Mouse (Mus musculus): Measurements from ENCODE around the gene Sdsl. TPM values are rescaled to one million over a fixed set of nuclear protein-coding genes. Genes with fewer than 3 reads are reported as not detected.

Gene Sdsl
- polyA plus RNA-seq (2016; fragmentation: Nextera tagmentation; extraction: Ambion mirVana) = 6.2 and 7.9 TPM in 2 replicates

- 77% methylated on average over 8 of the region's 8 CpGs for WGBS
- Histone ChIP-seq H3K4me3 (no peak within 1 kb of the TSS), H3K4me1 (replicated peaks) (peaks cover 10% of the 10 kb centered on the region), H3K9me3 (no peaks in the 10 kb centered on the region), H3K27ac (no peak within 1 kb of the TSS), H3K36me3 (no peaks in the 10 kb centered on the region), H3K27me3 (ENCODE audit: insufficient read depth, poor library complexity, severe bottlenecking) (peaks cover 16% of the 10 kb centered on the region; the same call in 1 of the 2 replicates)
- DNase-seq (ENCODE audit: low spot score) = no peak
Observed at GRCm38 (mm10) chr5:120472770-120473169, at the start of gene Sdsl. Sdsl (minus strand) TSS chr5:120472810.

DNA sequence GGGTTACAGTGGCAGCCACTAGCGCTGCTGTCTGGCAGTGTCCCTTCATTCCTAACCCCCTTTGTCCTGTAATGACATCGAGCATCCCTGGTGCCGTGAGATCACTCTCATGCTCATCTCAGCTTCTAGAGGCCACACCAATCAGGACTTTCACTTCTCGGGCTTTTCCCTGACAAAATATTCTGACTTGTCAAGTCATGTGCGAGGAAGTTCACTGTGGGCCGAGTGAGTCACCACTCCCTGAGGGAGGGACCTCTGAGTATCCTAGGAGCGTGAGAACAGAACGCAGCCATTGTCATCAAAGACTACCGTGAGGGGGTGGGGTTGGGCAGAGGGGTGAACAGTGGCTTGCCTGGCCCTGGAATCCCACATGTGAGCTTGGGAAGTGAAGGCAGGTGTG, 44.9 kb upstream of the Sdsl start:
- H3K36me3 ChIP-seq = 0 out of 2 replicates have a peak, but pooled peaks cover under 1% of the 10 kb centered on the region
- no peak overlapping the region for H3K4me3 ChIP-seq
- H3K4me1 ChIP-seq (replicated peaks) = peaks cover 51% of the 10 kb centered on the region
- WGBS = 53% methylated on average over 9 of the region's 9 CpGs
- peaks cover 5% of the 10 kb centered on the region; the same call in 1 of the 2 replicates for H3K27me3 ChIP-seq (ENCODE audit: insufficient read depth, poor library complexity, severe bottlenecking)
- no peaks in the 10 kb centered on the region for H3K9me3 ChIP-seq
- no peak for DNase-seq (ENCODE audit: low spot score)
- peak overlapping the region; percentile 56 for H3K27ac ChIP-seq

DNA sequence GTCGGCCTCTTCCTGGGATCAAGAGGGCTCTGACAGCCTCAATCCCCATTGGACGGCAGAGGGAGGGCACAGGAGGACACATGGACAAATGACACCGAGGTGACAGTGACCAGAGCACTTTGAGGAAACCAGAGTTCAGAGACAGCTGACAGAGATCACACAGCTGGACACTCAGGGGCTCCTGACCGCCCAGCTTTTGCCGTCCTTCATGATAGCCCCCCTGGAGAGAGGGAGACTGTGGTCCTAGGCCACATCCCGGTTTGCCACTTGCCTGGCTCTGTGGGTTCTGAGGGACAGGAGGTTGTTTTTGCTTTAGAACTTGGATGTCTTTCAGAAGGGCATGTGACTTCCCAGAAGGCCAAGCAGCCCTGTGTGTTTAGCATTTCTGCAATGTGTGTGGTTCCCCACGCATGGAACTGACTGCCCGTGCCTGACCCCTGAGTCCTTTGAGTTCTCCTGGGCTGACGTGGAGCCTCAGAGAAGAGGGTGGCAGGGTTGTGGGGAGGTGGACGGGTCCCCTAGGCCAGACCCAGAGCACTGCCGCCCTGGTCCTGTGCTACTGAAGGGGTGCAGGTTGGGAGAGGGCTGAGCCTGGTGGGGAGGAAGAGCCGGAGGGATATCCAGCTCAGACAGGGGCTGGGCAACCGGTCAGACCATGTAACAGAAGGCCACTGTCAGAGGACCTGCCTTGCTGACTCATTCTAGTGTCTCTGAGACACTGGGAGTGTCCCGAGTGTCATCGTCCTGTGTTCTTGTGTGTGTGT, 43.8 kb upstream of the Sdsl start:
- WGBS = 63% methylated on average over 15 of the region's 15 CpGs
- no peak overlapping the region for H3K4me3 ChIP-seq
- no peaks in the 10 kb centered on the region for H3K9me3 ChIP-seq
- H3K4me1 ChIP-seq (replicated peaks) = peaks cover 56% of the 10 kb centered on the region
- H3K27ac ChIP-seq = peak overlapping the region; percentile 72
- H3K36me3 ChIP-seq = no peaks in the 10 kb centered on the region
- peaks cover 16% of the 10 kb centered on the region for H3K27me3 ChIP-seq (ENCODE audit: insufficient read depth, poor library complexity, severe bottlenecking)
- DNase-seq (ENCODE audit: low spot score) = no peak

DNA sequence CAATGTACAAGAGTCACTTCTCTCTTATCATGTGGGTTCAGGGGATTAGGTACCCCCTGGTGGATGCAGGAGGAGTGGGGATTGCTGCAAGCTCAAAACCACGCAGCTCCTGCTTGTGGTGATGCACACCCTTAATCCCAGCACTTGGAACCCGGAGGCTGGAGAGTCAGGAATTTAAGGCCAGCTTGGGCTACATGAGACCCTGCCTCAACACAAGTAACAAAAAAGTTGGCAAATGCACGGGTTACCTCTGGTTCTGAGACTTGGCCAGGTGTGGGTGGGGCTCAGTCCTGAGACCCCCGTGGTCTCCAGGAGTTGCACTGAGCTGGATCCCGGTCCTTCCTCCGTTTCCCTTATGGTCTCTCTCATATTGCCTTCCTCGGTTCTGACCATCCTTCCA, 42.8 kb upstream of the Sdsl start:
- DNase-seq (ENCODE audit: low spot score) = no peak
- H3K27ac ChIP-seq = 0 out of 2 replicates have a peak overlapping the region, but pooled peaks have one; percentile 50
- peaks cover 66% of the 10 kb centered on the region for H3K4me1 ChIP-seq (replicated peaks)
- WGBS = 79% methylated on average over 7 of the region's 7 CpGs
- no peaks in the 10 kb centered on the region for H3K9me3 ChIP-seq
- no peak overlapping the region for H3K4me3 ChIP-seq
- H3K36me3 ChIP-seq = no peaks in the 10 kb centered on the region
- H3K27me3 ChIP-seq (ENCODE audit: insufficient read depth, poor library complexity, severe bottlenecking) = peaks cover 19% of the 10 kb centered on the region

DNA sequence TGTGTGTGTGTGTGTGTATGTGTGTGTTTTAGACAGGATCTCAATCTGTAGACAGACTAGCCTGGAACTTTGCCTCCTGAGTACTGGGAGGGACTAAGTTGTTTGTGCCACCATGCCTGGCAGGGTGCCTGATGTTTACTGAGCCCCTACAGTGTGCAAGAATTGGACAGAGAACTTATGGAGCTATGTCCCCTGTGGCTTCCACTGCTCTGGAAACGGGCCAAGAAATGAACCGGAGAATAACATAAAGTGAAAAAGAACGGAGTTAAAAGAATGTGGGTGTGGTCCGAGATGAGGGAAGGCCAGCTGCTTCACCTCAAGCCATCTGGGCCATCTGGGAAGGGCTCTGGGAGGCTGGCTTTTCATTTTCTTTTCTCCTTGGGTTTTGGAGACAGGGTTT, 42.1 kb upstream of the Sdsl start:
- DNase-seq (ENCODE audit: low spot score) = no peak
- 53% methylated on average over 4 of the region's 4 CpGs for WGBS
- H3K4me3 ChIP-seq = no peak overlapping the region
- H3K4me1 ChIP-seq (replicated peaks) = peaks cover 71% of the 10 kb centered on the region
- H3K9me3 ChIP-seq = no peaks in the 10 kb centered on the region
- peaks cover 19% of the 10 kb centered on the region for H3K27me3 ChIP-seq (ENCODE audit: insufficient read depth, poor library complexity, severe bottlenecking)
- H3K36me3 ChIP-seq = no peaks in the 10 kb centered on the region
- peak overlapping the region; percentile 50; the same call in 1 of the 2 replicates for H3K27ac ChIP-seq

- 88% methylated on average over 9 of the region's 9 CpGs for WGBS
- H3K4me1 ChIP-seq (replicated peaks) = peaks cover 71% of the 10 kb centered on the region
Observed at GRCm38 (mm10) chr5:120514031-120514677, 41.5 kb upstream of the Sdsl start.

DNA sequence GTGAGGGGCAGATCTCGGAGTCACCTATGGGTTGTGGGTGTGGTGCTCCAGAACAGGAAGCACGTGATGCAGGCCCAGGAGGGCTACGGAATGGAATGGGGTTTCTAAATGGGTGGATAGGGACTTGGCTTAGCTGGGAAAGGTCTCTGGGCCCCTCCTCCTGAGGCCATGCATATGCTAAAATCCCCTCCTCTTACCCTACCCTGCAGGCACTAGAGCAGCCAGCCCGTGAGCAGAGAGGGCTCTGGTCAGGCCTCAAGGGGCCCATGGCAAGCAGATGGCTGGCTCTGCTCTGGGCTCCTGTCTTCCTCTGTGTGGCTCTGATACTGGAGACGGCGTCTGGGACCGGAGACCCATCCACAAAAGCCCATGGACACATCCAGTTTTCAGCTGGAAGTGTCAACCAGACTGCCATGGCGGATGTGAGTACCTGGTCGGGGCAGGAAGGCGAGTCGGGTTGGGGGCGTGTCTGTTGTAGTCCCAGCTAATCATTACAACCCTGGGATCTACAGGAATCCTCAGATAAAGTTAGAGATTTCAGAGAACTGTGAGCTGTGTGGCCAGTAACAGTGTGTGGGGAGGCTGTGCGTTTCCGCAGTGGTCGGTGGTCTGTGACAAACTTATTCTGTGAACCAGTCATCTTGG, 40.4 kb upstream of the Sdsl start:
- Histone ChIP-seq H3K27me3 (ENCODE audit: insufficient read depth, poor library complexity, severe bottlenecking) (peaks cover 19% of the 10 kb centered on the region), H3K4me3 (no peak overlapping the region), H3K27ac (no peak overlapping the region), H3K9me3 (peaks cover 5% of the 10 kb centered on the region), H3K36me3 (no peaks in the 10 kb centered on the region), H3K4me1 (replicated peaks) (peaks cover 70% of the 10 kb centered on the region)
- DNase-seq (ENCODE audit: low spot score) = peak; percentile 35
- 36% methylated on average over 15 of the region's 15 CpGs for WGBS

More at GRCm38 (mm10) chr5:120514031-120514677, 41.5 kb upstream of the Sdsl start:
- Histone ChIP-seq H3K27ac (no peak overlapping the region), H3K9me3 (peaks cover 3% of the 10 kb centered on the region), H3K4me3 (no peak overlapping the region), H3K36me3 (no peaks in the 10 kb centered on the region), H3K27me3 (ENCODE audit: insufficient read depth, poor library complexity, severe bottlenecking) (peaks cover 19% of the 10 kb centered on the region)
- no peak for DNase-seq (ENCODE audit: low spot score)

- Histone ChIP-seq H3K4me3 (peak overlapping the region; percentile 57), H3K27me3 (ENCODE audit: insufficient read depth, poor library complexity, severe bottlenecking) (peaks cover 19% of the 10 kb centered on the region), H3K27ac (peak overlapping the region; percentile 82), H3K9me3 (peaks cover 5% of the 10 kb centered on the region), H3K4me1 (replicated peaks) (peaks cover 57% of the 10 kb centered on the region), H3K36me3 (no peaks in the 10 kb centered on the region)
- DNase-seq (ENCODE audit: low spot score) = no peak
- WGBS = 39% methylated on average over 14 of the region's 14 CpGs
Observed at GRCm38 (mm10) chr5:120511643-120512220, 39.1 kb upstream of the Sdsl start.

DNA sequence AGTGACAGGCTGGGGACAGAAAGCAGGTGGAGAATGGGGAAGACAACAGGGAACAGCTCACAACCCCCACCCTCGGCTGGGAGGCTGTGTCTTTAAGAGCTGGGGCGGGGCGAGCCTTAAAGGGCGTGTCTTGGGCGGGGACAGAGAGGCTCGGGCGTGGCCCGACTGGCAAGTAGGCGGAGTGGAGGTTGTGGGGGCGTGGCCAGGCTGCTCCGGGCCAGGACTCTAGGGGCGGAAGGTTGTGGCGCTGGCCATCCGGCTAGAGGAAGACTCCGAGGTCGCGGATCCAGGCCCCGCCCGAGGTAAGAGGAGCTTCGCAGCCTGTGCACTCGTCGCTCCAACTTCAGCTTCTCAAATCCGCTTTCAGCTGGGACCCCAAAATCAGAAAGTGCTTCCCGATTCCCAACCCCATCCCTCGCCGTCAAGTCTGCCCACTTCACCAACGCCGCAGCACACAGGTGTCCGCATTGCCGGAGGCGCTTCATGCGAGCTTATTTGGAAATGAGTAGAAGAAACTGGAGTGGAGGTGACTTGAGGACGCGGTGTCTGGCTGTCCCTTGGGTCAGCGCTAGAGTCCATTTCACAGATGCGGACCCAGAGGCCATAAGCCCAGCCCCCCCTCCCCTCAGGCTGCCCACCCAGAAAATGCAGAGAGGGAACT, 38.5 kb upstream of the Sdsl start, which contains the start of gene Slc8b1:
Gene Slc8b1, plus strand, starts transcription at position 187 of the 661 bp plus-strand sequence.
- no peaks in the 10 kb centered on the region for H3K36me3 ChIP-seq
- peak; percentile 95 for DNase-seq (ENCODE audit: low spot score)
- peak within 1 kb of the TSS; percentile 57 for H3K4me3 ChIP-seq
- WGBS = 1% methylated on average over 36 of the region's 36 CpGs
- H3K27me3 ChIP-seq (ENCODE audit: insufficient read depth, poor library complexity, severe bottlenecking) = peaks cover 19% of the 10 kb centered on the region
- H3K9me3 ChIP-seq = peaks cover 5% of the 10 kb centered on the region
- H3K27ac ChIP-seq = peak within 1 kb of the TSS; percentile 82
- H3K4me1 ChIP-seq (replicated peaks) = peaks cover 51% of the 10 kb centered on the region

GRCm38 (mm10) chr5:120507311-120507710, 34.7 kb upstream of the Sdsl start:
- Histone ChIP-seq H3K4me1 (replicated peaks) (peaks cover 36% of the 10 kb centered on the region), H3K9me3 (peaks cover 5% of the 10 kb centered on the region), H3K4me3 (no peak overlapping the region), H3K36me3 (no peaks in the 10 kb centered on the region), H3K27me3 (ENCODE audit: insufficient read depth, poor library complexity, severe bottlenecking) (peaks cover 12% of the 10 kb centered on the region), H3K27ac (no peak overlapping the region)
- WGBS = 53% methylated on average over 4 of the region's 4 CpGs
- no peak for DNase-seq (ENCODE audit: low spot score)

DNA sequence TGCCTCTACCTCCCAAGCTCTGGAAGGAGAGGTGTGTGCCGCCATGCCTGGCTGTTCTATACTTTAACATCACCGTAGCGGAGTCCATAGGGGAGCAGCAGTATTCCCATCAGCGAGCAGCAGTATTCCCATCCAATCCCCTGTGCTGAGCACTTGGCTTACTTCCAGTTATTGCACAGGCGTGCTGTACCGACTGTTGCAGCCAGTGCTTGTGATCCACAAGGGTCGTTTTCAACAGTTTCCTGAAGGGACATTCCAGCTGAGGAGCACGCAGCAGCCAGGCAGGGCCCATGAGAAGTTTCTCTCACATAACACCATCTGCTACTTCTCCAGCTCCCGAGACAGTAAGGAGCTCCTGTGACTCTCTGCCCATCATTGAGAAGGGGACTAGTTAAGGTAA, 33.9 kb upstream of the Sdsl start:
- Histone ChIP-seq H3K27me3 (ENCODE audit: insufficient read depth, poor library complexity, severe bottlenecking) (peaks cover 3% of the 10 kb centered on the region; the same call in 1 of the 2 replicates), H3K27ac (no peak overlapping the region), H3K9me3 (peaks cover 5% of the 10 kb centered on the region), H3K4me1 (replicated peaks) (peaks cover 40% of the 10 kb centered on the region), H3K36me3 (no peaks in the 10 kb centered on the region), H3K4me3 (no peak overlapping the region)
- no peak for DNase-seq (ENCODE audit: low spot score)
- WGBS = 75% methylated on average over 9 of the region's 9 CpGs

DNA sequence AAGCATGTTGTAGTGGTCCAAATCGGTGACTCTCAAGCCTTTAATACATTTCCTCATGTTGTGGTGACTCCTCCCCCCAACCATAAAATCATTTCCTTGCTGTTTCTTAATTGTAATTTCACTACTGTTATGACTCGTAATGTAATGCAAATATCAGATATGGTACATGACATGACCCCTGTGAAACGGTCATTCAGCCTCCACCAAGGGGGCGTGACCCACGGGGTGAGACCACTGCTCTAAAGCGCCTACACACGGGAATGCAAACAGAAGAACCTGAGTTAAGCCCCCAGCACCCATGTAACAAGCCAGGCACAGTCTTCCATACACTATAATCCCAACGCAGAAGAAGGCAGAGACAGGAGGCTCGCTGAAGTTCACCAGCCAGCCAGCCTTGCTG, 33.2 kb upstream of the Sdsl start:
- Histone ChIP-seq H3K36me3 (no peaks in the 10 kb centered on the region), H3K27ac (no peak overlapping the region; the same call in 1 of the 2 replicates), H3K4me1 (replicated peaks) (peaks cover 35% of the 10 kb centered on the region), H3K9me3 (peaks cover 5% of the 10 kb centered on the region), H3K27me3 (ENCODE audit: insufficient read depth, poor library complexity, severe bottlenecking) (no peaks in the 10 kb centered on the region; the same call in 1 of the 2 replicates), H3K4me3 (0 out of 2 replicates have a peak overlapping the region, but pooled peaks have one; percentile 19)
- 72% methylated on average over 9 of the region's 9 CpGs for WGBS
- no peak for DNase-seq (ENCODE audit: low spot score)

Data from hindbrain, embryonic 10.5 days (tissue).